Mouse (Mus musculus) olfactory bulb, adult 2 months (tissue): ENCODE data around the gene Eif3i.

Experiments
- CTCF ChIP-seq: fragments of 200-500 bp; IDR thresholded peaks from 2 replicates; pipeline ENCODE4 v1.5.1; 2012; ENCODE audit warnings: low read depth, mild to moderate bottlenecking, low read length, moderate library complexity; ENCODE audit not compliant: insufficient read depth
- POLR2A ChIP-seq: fragments of 200-500 bp; IDR thresholded peaks from 2 replicates; pipeline ENCODE4 v1.6.1; 2012; ENCODE audit warnings: mild to moderate bottlenecking, low read depth, low read length, moderate library complexity; ENCODE audit not compliant: insufficient read depth

GRCm38 (mm10) chr4:129622120-129622802 is 21.8 kb upstream of the Eif3i start:
- TF ChIP-seq CTCF (no peak), POLR2A (no peak)
